Mouse (Mus musculus) liver, embryonic 15.5 days (tissue): ENCODE measurements around the gene Fcrlb. TPM values are rescaled to one million over a fixed set of nuclear protein-coding genes. Genes with fewer than 3 reads are reported as not detected.

Experiments
- polyA plus RNA-seq: library from polyadenylated mRNA; unstranded; fragments of >200 nt; fragmentation: Nextera tagmentation; extraction: Ambion mirVana; gene quantifications from 2 replicates; pipeline ENCODE4 v1.2.1, GENCODE M21; 2015

The Fcrlb gene
- polyA plus RNA-seq, 1 experiment from 2014 or later: 0.07 TPM

Other genes with a start within 250 kb of the Fcrlb start
- 6.4 TPM in 2 replicates for gene Atf6, start 45.2 kb downstream of the Fcrlb start, polyA plus RNA-seq
- gene Gm26620, start 27.9 kb downstream of the Fcrlb start, polyA plus RNA-seq: 0.30 TPM in 1 of 2 replicates, not detected in the other
- gene Dusp12, start 27.4 kb downstream of the Fcrlb start, polyA plus RNA-seq: 19.7 and 20.5 TPM in 2 replicates
- gene Fcrla, start 14.6 kb upstream of the Fcrlb start, polyA plus RNA-seq: 0.46 and 0.48 TPM in 2 replicates
- gene Fcgr2b, start 63.6 kb upstream of the Fcrlb start, polyA plus RNA-seq: 4.8 and 5.7 TPM in 2 replicates
- 3.9 and 4.2 TPM in 2 replicates for gene Fcgr4, start 106.0 kb upstream of the Fcrlb start, polyA plus RNA-seq
- 27.2 and 28.0 TPM in 2 replicates for gene Fcgr3, start 152.0 kb upstream of the Fcrlb start, polyA plus RNA-seq
- 1.7 and 2.6 TPM in 2 replicates for gene Cfap126, start 201.0 kb upstream of the Fcrlb start, polyA plus RNA-seq
- gene Sdhc, start 237.7 kb upstream of the Fcrlb start, polyA plus RNA-seq: 149 and 158 TPM in 2 replicates
- gene Mpz, start 237.8 kb upstream of the Fcrlb start, polyA plus RNA-seq: not detected in 2 replicates